Mouse (Mus musculus) liver, embryonic 14.5 days (tissue): ENCODE measurements around the gene Nudcd2. TPM values are rescaled to one million over a fixed set of nuclear protein-coding genes. Genes with fewer than 3 reads are reported as not detected.
A peak's percentile ranks its signal among the peaks of the same experiment; 100 is the strongest.

Source experiments
- ATAC-seq: fragments of 200-750 bp; cut with Nextera tagmentation; 2 replicates; pipeline ENCODE4 v1.8.0; 2017; ENCODE audit warnings: moderate number of reproducible peaks, mild to moderate bottlenecking, moderate library complexity; ENCODE audit not compliant: insufficient read depth
- DNase-seq, 3 experiments: peaks; one replicate each; pipeline ENCODE4 v3.0.0-alpha.2; 2012 to 2013; ENCODE audit warnings: low read depth in 3 of 3, low spot score in 3 of 3
- H3K27ac ChIP-seq: fragments of 300-500 bp; sonication (generic); 2 replicates; pipeline ENCODE4 v1.5.1; 2014; ENCODE audit warnings: moderate library complexity, mild to moderate bottlenecking, control low read depth, inconsistent platforms
- H3K27me3 ChIP-seq: fragments of 300-500 bp; sonication (generic); 2 replicates; pipeline ENCODE4 v1.6.1; 2014; ENCODE audit warnings: mild to moderate bottlenecking, low read length, moderate library complexity; ENCODE audit not compliant: control insufficient read depth, insufficient read depth
- H3K36me3 ChIP-seq: fragments of 300-500 bp; sonication (generic); replicated peaks from 2 replicates; pipeline ENCODE4 v1.6.1; 2014; ENCODE audit warnings: low read depth; ENCODE audit not compliant: control insufficient read depth, insufficient read depth
- H3K4me1 ChIP-seq, 2 experiments: fragments of 200-500 bp in 1 of 2; fragments of 300-500 bp in 1 of 2; sonication (generic) in 1 of 2; replicated peaks; 2 replicates each; pipeline ENCODE4 v1.6.1; 2012 to 2014; ENCODE audit warnings: antibody characterized with exemption in 1 of 2, inconsistent platforms in 1 of 2, low read length in 1 of 2; ENCODE audit not compliant: control insufficient read depth in 2 of 2, insufficient read depth in 2 of 2
- H3K4me2 ChIP-seq: fragments of 300-500 bp; sonication (generic); 2 replicates; pipeline ENCODE4 v1.6.1; 2014; ENCODE audit warnings: low read depth, mild to moderate bottlenecking, control low read depth, moderate library complexity
- H3K4me3 ChIP-seq, 2 experiments: fragments of 200-500 bp in 1 of 2; fragments of 300-500 bp in 1 of 2; sonication (generic) in 1 of 2; 2 replicates each; pipeline ENCODE4 v1.5.1; 2012 to 2014; ENCODE audit warnings: low read depth in 2 of 2, low read length in 2 of 2, mild to moderate bottlenecking in 2 of 2, control low read depth in 1 of 2, inconsistent platforms in 1 of 2, moderate library complexity in 1 of 2; ENCODE audit not compliant: insufficient read depth in 1 of 2
- H3K9ac ChIP-seq: fragments of 300-500 bp; sonication (generic); replicated peaks from 2 replicates; pipeline ENCODE4 v1.6.1; 2014; ENCODE audit warnings: mild to moderate bottlenecking, control low read depth, moderate library complexity
- H3K9me3 ChIP-seq: fragments of 300-500 bp; sonication (generic); 2 replicates; pipeline ENCODE4 v1.6.1; 2016; ENCODE audit warnings: low read length, mixed read lengths; ENCODE audit not compliant: control insufficient read depth
- CTCF ChIP-seq: IDR thresholded peaks from 2 replicates; pipeline ENCODE4 v1.5.1; 2016; ENCODE audit warnings: antibody characterized with exemption, low read depth, control low read depth
- EP300 ChIP-seq: IDR thresholded peaks from 2 replicates; pipeline ENCODE4 v1.6.1; 2016; ENCODE audit warnings: antibody characterized with exemption, low read depth
- WGBS: fragments of 180-500 bp; shearing (Covaris S2); extraction: QIAGEN DNeasy Blood & Tissue Kit; methylation state at CpG from one replicate; pipeline ENCODE4 v1.1.7; 2014; ENCODE audit not compliant: insufficient replicate concordance; 5-methylcytosine and 5-hydroxymethylcytosine counted together
- polyA plus RNA-seq, 2 experiments: library from polyadenylated mRNA; depleted of rRNA in 1 of 2; stranded (reverse) in 1 of 2; unstranded in 1 of 2; fragments of >200 nt; fragmentation: Nextera tagmentation in 1 of 2; extraction: Ambion mirVana in 1 of 2; gene quantifications; 2 replicates each; pipeline versions ENCODE4 v1.2.1 to v1.2.3; 2012 to 2014

The Nudcd2 gene
- polyA plus RNA-seq, 2 experiments: 29.2 to 79.6 TPM

DNA sequence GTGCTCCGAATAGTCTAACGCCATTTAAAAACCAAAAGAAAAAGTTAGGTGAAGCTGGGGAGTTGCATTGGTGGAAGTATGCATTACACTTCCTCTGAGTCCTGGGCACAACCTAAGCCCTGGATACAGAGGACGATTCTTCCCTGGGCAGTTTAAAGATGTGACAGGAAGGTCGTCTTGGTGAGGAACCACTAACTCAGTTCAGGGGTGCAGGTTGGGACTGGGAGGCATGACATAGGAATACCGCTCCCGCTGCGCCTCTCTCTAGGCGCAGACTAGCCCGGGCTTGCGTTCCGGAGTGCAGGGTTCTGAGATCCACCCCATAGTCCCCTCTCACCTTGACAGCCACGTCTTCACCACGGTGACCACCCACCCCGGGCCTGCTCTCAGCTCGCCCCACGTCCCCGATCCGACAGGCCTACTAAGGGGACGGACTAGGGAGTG lies 21.2 kb downstream of the Nudcd2 start:
- H3K4me3 ChIP-seq: peak overlapping the region; percentile 85 to 95
- no peak for TF ChIP-seq CTCF
- no peak for TF ChIP-seq EP300
- H3K27me3 ChIP-seq: no peaks in the 10 kb centered on the region
- ATAC-seq (peak; percentile 75), DNase-seq (no peak)
- peak overlapping the region; percentile 55 for H3K27ac ChIP-seq
- peak overlapping the region; percentile 87 for H3K4me2 ChIP-seq
- peaks cover 4 to 5% of the 10 kb centered on the region in 2 experiments for H3K4me1 ChIP-seq
- under 1% methylated on average over 19 of the region's 19 CpGs for WGBS
- H3K9me3 ChIP-seq: no peaks in the 10 kb centered on the region
- no peaks in the 10 kb centered on the region for H3K36me3 ChIP-seq
- H3K9ac ChIP-seq: peak overlapping the region; percentile 91

DNA sequence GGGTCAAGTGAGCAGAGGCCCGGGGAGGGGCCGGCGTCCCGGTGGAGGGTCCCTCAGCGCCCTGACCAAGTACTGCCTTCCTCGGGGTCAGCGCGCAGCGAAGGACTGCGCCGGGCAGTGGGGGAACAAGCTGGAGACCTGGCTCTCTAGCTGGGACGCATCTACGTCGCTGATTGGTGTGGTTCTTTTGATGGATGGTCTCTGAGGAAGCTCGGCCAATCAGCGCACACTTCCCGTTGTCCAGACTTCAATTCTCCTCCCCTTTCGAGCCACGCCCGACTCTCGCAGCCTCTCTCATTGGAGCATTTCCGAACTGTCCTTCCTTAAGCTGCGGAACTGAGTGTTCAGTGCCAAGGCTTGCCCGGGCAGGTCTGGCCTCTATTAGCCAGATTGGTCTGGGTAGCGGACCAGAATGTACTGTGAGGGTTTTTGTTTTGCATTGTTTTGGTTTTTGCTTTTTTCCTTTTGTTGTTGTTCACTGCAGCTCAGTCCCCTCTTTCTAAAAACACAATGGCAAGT lies 21.7 kb downstream of the Nudcd2 start, which contains the start of gene Ccng1:
Ccng1 (minus strand) TSS at position 203 of the 519 bp plus-strand sequence.
- peak within 1 kb of the TSS; percentile 55 for H3K27ac ChIP-seq
- ATAC-seq (peak; percentile 99), DNase-seq (peak; percentile 93 to 95 (median 94))
- under 1% methylated on average over 25 of the region's 25 CpGs for WGBS
- no peaks in the 10 kb centered on the region for H3K27me3 ChIP-seq
- H3K36me3 ChIP-seq: no peaks in the 10 kb centered on the region
- H3K4me1 ChIP-seq: peaks cover 4 to 5% of the 10 kb centered on the region in 2 experiments
- peak within 1 kb of the TSS; percentile 87 for H3K4me2 ChIP-seq
- H3K4me3 ChIP-seq: peak within 1 kb of the TSS; percentile 85 to 95
- H3K9ac ChIP-seq: peak within 1 kb of the TSS; percentile 91
- H3K9me3 ChIP-seq: no peaks in the 10 kb centered on the region
- TF ChIP-seq EP300 (no peak), CTCF (no peak)

DNA sequence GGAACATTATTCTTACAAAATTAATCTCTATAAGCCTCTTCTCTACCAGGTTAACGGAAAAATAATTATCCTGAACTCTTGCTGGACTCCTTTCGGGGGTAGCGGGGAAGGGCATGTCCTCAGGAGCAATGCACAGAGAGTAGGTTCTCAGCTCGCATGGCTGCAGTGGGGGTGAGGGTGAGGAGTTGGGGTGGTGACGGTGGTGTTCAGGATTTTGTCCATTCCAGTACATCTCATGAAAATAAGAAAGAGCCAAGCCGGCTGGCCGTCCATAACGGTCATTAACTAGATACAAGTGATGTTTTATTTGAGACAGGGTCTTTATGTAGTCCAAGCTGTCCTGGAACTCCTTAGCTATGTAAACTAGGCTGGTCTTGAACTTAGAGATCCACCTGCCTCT lies 22.5 kb downstream of the Nudcd2 start:
- WGBS: 86% methylated on average over 8 of the region's 8 CpGs
- no peaks in the 10 kb centered on the region for H3K9me3 ChIP-seq
- no peak overlapping the region for H3K4me3 ChIP-seq
- no peak overlapping the region for H3K9ac ChIP-seq
- ATAC-seq (no peak), DNase-seq (no peak)
- TF ChIP-seq EP300 (no peak), CTCF (no peak)
- H3K36me3 ChIP-seq: no peaks in the 10 kb centered on the region
- peaks cover 4 to 5% of the 10 kb centered on the region in 2 experiments for H3K4me1 ChIP-seq
- H3K27ac ChIP-seq: no peak overlapping the region
- peak overlapping the region; percentile 87 for H3K4me2 ChIP-seq
- no peaks in the 10 kb centered on the region for H3K27me3 ChIP-seq

DNA sequence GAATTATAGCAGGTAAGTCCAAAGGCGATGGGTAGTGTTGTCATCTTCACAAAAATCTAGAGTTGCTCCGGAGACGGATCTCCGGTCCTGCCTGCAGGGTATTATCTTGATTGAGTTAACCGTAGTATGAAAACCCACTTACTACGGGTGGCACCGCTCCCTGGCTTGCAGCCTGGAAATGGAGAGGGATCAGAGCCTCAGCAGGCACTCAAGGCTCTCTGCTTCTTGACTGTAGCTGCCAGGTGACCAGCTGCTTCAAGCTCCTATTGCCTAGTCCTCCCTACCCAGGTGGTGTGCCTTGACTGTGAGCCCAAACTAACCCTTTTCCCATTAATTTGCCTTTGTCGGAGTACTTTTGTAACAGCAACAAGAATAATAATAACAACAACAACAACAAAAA lies 26.4 kb downstream of the Nudcd2 start:
- Histone ChIP-seq H3K9ac (no peak overlapping the region), H3K36me3 (no peaks in the 10 kb centered on the region), H3K4me1 (peaks cover 0 to 4% of the 10 kb centered on the region in 2 experiments; a peak in 2 of 4 replicates), H3K27ac (no peak overlapping the region), H3K4me2 (no peak overlapping the region), H3K4me3 (no peak overlapping the region), H3K27me3 (no peaks in the 10 kb centered on the region), H3K9me3 (no peaks in the 10 kb centered on the region)
- DNase-seq (no peak), ATAC-seq (no peak)
- TF ChIP-seq EP300 (no peak), CTCF (no peak)
- whole genome bisulfite sequencing: 73% methylated on average over 8 of the region's 8 CpGs

DNA sequence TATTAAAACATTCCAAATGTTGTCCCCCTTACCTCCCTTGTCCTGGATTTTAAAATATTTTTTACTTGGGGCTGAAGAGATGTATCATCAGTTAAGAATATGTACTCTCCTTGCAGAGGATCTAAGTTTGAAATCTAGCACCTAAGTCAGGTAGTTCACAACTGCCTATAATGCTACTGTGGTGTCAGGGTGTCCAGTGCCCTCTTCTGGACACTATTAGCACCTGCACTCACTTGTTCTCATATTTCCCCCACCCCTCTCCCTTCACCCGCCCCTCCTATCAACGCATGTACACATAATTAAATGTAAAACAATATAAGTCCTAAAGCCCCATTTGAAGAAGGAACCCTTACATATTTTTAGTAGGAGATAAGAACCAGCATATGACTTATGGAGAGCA lies 29.9 kb downstream of the Nudcd2 start:
- ATAC-seq: peak; percentile 57; the same call in 1 of the 2 replicates
- no peak overlapping the region for H3K4me3 ChIP-seq

More for the DNA sequence above, 29.9 kb downstream of the Nudcd2 start:
- TF ChIP-seq EP300: no peak
- TF ChIP-seq CTCF: peak; percentile 60
- Histone ChIP-seq H3K4me2 (no peak overlapping the region), H3K27me3 (no peaks in the 10 kb centered on the region), H3K9me3 (no peaks in the 10 kb centered on the region), H3K9ac (no peak overlapping the region), H3K4me1 (no peaks in the 10 kb centered on the region), H3K36me3 (no peaks in the 10 kb centered on the region), H3K27ac (no peak overlapping the region)
- DNase-seq: peak in 1 of 3 experiments; percentile 13
- whole genome bisulfite sequencing: 15% methylated on average over 2 of the region's 2 CpGs
